Mouse (Mus musculus) myocyte (in vitro differentiated cells): ENCODE data around the gene Itgae. TPM values are rescaled to one million over a fixed set of nuclear protein-coding genes. Genes with fewer than 3 reads are reported as not detected.
A peak's percentile ranks its signal among the peaks of the same experiment; 100 is the strongest.

Experiments
- H3K27me3 ChIP-seq: one replicate; pipeline ENCODE4 v1.6.1; 2011; ENCODE audit not compliant: control insufficient read depth, insufficient read depth, insufficient read length
- H3K36me3 ChIP-seq: one replicate; pipeline ENCODE4 v1.6.1; 2011; ENCODE audit not compliant: control insufficient read depth, insufficient read depth
- H3K4me2 ChIP-seq: one replicate; pipeline ENCODE4 v1.6.1; 2011; ENCODE audit warnings: low read depth, control low read depth
- H3K4me3 ChIP-seq: one replicate; pipeline ENCODE4 v1.5.1; 2011; ENCODE audit warnings: mild to moderate bottlenecking, control low read depth, moderate library complexity
- H3K79me2 ChIP-seq: one replicate; pipeline ENCODE4 v1.6.1; 2011; ENCODE audit not compliant: control insufficient read depth, insufficient read depth
- H3ac ChIP-seq: one replicate; pipeline ENCODE4 v1.6.1; 2011; ENCODE audit not compliant: control insufficient read depth, insufficient read length
- CEBPB ChIP-seq: IDR thresholded peaks from 2 replicates; pipeline ENCODE4 v1.6.1; 2011; ENCODE audit warnings: mild to moderate bottlenecking, moderate library complexity; ENCODE audit not compliant: poor library complexity, insufficient read depth, severe bottlenecking
- E2F4 ChIP-seq: IDR thresholded peaks from one replicate; pipeline ENCODE4 v1.6.1; 2011; ENCODE audit warnings: mild to moderate bottlenecking, control low read depth, moderate library complexity; ENCODE audit not compliant: insufficient read depth
- MAX ChIP-seq: IDR thresholded peaks from one replicate; pipeline ENCODE4 v1.6.1; 2011; ENCODE audit warnings: low read depth, mild to moderate bottlenecking, control low read depth
- MYOD1 ChIP-seq, 3 experiments: IDR thresholded peaks; one replicate each; pipeline ENCODE4 v1.6.1; 2011; ENCODE audit warnings: control low read depth in 2 of 3, low read depth in 2 of 3, mild to moderate bottlenecking in 2 of 3, moderate library complexity in 1 of 3; ENCODE audit not compliant: insufficient read length in 2 of 3, control insufficient read depth in 1 of 3
- MYOG ChIP-seq, 3 experiments: IDR thresholded peaks; one replicate each; pipeline ENCODE4 v1.6.1; 2011; ENCODE audit warnings: control low read depth in 2 of 3, low read depth in 2 of 3, mild to moderate bottlenecking in 2 of 3; ENCODE audit not compliant: insufficient read length in 2 of 3, control insufficient read depth in 1 of 3, insufficient read depth in 1 of 3
- POLR2A ChIP-seq: IDR thresholded peaks from one replicate; pipeline ENCODE4 v1.6.1; 2011; ENCODE audit warnings: low read depth, mild to moderate bottlenecking, control low read depth, moderate library complexity; ENCODE audit not compliant: insufficient read length
- POLR2AphosphoS2 ChIP-seq: IDR thresholded peaks from one replicate; pipeline ENCODE4 v1.6.1; 2011; ENCODE audit warnings: low read depth, control low read depth; ENCODE audit not compliant: insufficient read length
- REST ChIP-seq: IDR thresholded peaks from one replicate; pipeline ENCODE4 v1.6.1; 2011; ENCODE audit warnings: mild to moderate bottlenecking, control low read depth, moderate library complexity; ENCODE audit not compliant: insufficient read depth, insufficient read length
- SRF ChIP-seq: IDR thresholded peaks from one replicate; pipeline ENCODE4 v1.6.1; 2011; ENCODE audit warnings: low read depth; ENCODE audit not compliant: control insufficient read depth, insufficient read length
- TCF12 ChIP-seq: IDR thresholded peaks from one replicate; pipeline ENCODE4 v1.6.1; 2011; ENCODE audit warnings: mild to moderate bottlenecking, control low read depth; ENCODE audit not compliant: poor library complexity, insufficient read depth, severe bottlenecking
- TCF3 ChIP-seq: IDR thresholded peaks from one replicate; pipeline ENCODE4 v1.6.1; 2011; ENCODE audit warnings: low read depth, control low read depth; ENCODE audit not compliant: insufficient read length
- USF1 ChIP-seq: IDR thresholded peaks from one replicate; pipeline ENCODE4 v1.6.1; 2011; ENCODE audit warnings: low read depth, mild to moderate bottlenecking, control low read depth, moderate library complexity
- polyA plus RNA-seq: library from polyadenylated mRNA; unstranded; fragments of >200 nt; fragmentation: generic; extraction: Trizol; gene quantifications from one replicate; pipeline ENCODE4 v1.2.1, GENCODE M21; 2012; ENCODE audit warnings: missing spikeins

Gene Itgae
- polyA plus RNA-seq, 1 experiment, result 0.06 TPM

DNA sequence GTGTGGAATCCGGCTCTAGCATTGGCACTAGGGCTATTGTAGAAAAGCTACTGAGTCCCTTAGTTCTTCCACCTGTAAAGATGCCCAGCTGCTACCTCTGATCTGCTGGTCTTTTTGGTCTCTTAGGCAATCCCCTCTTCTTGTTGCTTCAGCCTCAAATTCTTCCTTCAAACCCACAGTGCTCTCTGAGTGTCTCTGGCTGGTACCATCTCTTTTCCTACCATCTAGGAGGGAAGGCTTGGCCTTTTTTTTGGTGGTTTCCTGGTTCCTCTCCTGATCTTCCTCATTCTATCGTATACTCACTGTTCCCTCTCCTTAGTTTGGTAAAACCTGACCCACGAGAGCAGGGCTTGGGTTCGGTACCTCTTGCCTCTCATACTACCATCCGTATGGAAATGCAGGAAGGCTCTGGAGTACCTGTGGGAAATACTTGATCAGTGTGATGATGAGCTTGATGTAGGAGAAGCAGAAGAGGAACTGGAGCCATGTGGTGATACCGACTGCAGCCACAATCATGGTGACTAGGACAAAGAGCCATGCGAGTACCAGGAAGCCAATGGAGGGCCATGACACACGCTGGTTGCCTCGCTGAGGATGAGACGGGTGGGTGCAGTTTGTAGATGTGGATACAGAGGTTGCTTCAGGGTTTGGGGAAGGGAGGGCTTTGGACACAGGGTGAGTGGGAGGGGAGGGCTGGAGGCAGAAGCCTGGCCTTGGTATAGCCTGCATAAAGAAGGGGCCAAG lies 95.7 kb downstream of the Itgae start:
- TF ChIP-seq POLR2AphosphoS2 (peak; percentile 52), USF1 (no peak)
- Histone ChIP-seq H3ac (no peak overlapping the region), H3K79me2 (no peaks in the 10 kb centered on the region), H3K27me3 (no peaks in the 10 kb centered on the region), H3K36me3 (peaks cover 29% of the 10 kb centered on the region), H3K4me3 (no peak overlapping the region), H3K4me2 (no peak overlapping the region)

- Histone ChIP-seq H3K27me3 (no peaks in the 10 kb centered on the region), H3K36me3 (peaks cover 29% of the 10 kb centered on the region), H3K4me2 (no peak overlapping the region), H3ac (no peak overlapping the region), H3K79me2 (no peaks in the 10 kb centered on the region), H3K4me3 (no peak overlapping the region)
- no peak for TF ChIP-seq MYOD1 (IDR thresholded peaks at IDR 0.05; ENCODE audit: control insufficient read depth in 1 of 3, insufficient read length in 2 of 3, low read depth in 2 of 3)
- TF ChIP-seq SRF, result no peak
- no peak for TF ChIP-seq CEBPB
- no peak for TF ChIP-seq E2F4
- TF ChIP-seq POLR2A, result no peak
- TF ChIP-seq USF1, result no peak
- TF ChIP-seq MYOG (IDR thresholded peaks at IDR 0.05; ENCODE audit: control insufficient read depth in 1 of 3, insufficient read depth in 1 of 3, insufficient read length in 2 of 3, low read depth in 2 of 3), result no peak
These were observed 96.8 kb downstream of the Itgae start for GRCm38 (mm10) chr11:73187231-73187630.

DNA sequence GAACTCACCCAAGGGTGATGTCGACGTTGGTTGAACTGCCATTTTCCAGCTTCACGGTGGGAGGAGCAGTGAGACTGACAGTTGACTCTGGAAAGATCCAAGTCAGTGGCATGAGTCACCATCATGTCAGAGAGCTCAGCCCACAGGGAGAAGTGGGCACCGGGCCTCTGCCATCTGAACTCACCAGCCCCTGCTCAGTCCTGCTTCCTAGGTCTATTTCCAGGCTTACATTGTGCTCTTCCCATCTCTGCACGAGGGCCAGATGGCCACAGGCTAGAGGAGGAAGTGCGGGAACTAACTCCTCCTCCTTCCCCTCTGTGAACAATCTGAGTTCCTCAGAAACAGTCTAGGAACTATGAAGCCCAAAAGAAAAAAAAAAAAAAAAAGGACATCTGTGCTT lies 102.7 kb downstream of the Itgae start:
- no peak overlapping the region for H3ac ChIP-seq
- TF ChIP-seq POLR2AphosphoS2 (no peak), MYOG (IDR thresholded peaks at IDR 0.05; ENCODE audit: control insufficient read depth in 1 of 3, insufficient read depth in 1 of 3, insufficient read length in 2 of 3, low read depth in 2 of 3) (no peak), TCF12 (no peak), MYOD1 (IDR thresholded peaks at IDR 0.05; ENCODE audit: control insufficient read depth in 1 of 3, insufficient read length in 2 of 3, low read depth in 2 of 3) (no peak), E2F4 (no peak), REST (no peak), SRF (no peak), MAX (no peak), TCF3 (no peak), CEBPB (no peak), POLR2A (no peak)
- H3K4me2 ChIP-seq, result peak overlapping the region; percentile 42
- peaks cover 9% of the 10 kb centered on the region for H3K36me3 ChIP-seq
- H3K27me3 ChIP-seq, result no peaks in the 10 kb centered on the region
- no peak overlapping the region for H3K4me3 ChIP-seq
- H3K79me2 ChIP-seq, result no peaks in the 10 kb centered on the region

DNA sequence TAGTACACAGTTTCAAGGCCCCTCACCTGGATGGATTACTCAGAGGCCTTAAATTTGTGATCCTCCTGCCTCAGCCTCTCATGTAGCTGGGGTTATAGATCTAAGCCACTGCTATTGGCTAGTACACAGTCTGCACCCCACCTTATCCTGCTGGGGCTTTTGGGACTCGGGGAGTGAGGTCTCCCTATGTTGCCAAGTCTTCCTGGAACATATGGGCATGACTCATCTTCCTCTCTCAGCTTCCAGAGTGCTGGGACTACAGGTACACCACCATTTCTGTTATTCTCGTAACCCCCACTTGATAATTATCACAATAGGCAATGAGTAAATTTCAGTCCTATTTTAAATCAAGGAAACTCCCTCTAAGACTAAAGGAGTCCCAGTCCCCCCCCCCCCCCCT lies 104.1 kb downstream of the Itgae start:
- Histone ChIP-seq H3K27me3 (no peaks in the 10 kb centered on the region), H3K36me3 (peaks cover 8% of the 10 kb centered on the region), H3K4me2 (no peak overlapping the region), H3ac (no peak overlapping the region), H3K79me2 (no peaks in the 10 kb centered on the region), H3K4me3 (no peak overlapping the region)
- TF ChIP-seq MYOG (IDR thresholded peaks at IDR 0.05; ENCODE audit: control insufficient read depth in 1 of 3, insufficient read depth in 1 of 3, insufficient read length in 2 of 3, low read depth in 2 of 3) (no peak), POLR2AphosphoS2 (no peak), TCF3 (no peak), POLR2A (no peak), REST (no peak), SRF (no peak), TCF12 (no peak), CEBPB (no peak), USF1 (no peak), MAX (no peak), E2F4 (no peak), MYOD1 (IDR thresholded peaks at IDR 0.05; ENCODE audit: control insufficient read depth in 1 of 3, insufficient read length in 2 of 3, low read depth in 2 of 3) (no peak)

Other genes with a start within 250 kb of the Itgae start
- 26.1 TPM for gene Atp2a3, start 129.4 kb upstream of the Itgae start, polyA plus RNA-seq
- 0.24 TPM for gene P2rx1, start 91.5 kb upstream of the Itgae start, polyA plus RNA-seq
- 3.3 TPM for gene Camkk1, start 71.6 kb upstream of the Itgae start, polyA plus RNA-seq
- 3.5 TPM for gene Ncbp3, start 42.8 kb upstream of the Itgae start, polyA plus RNA-seq
- 3.3 TPM for gene Haspin, start 47.7 kb downstream of the Itgae start, polyA plus RNA-seq
- 3.5 TPM for gene P2rx5, start 69.8 kb downstream of the Itgae start, polyA plus RNA-seq
- 68.2 TPM for gene Emc6, start 86.5 kb downstream of the Itgae start, polyA plus RNA-seq
- 85.2 TPM for gene Tax1bp3, start 86.5 kb downstream of the Itgae start, polyA plus RNA-seq
- gene Ctns, start 108.5 kb downstream of the Itgae start, polyA plus RNA-seq, result 11.6 TPM
- gene Shpk, start 108.9 kb downstream of the Itgae start, polyA plus RNA-seq, result 1.3 TPM
- 0.17 TPM for gene Trpv1, start 143.7 kb downstream of the Itgae start, polyA plus RNA-seq
- 0.05 TPM for gene Trpv3, start 176.8 kb downstream of the Itgae start, polyA plus RNA-seq
- gene Aspa, start 239.0 kb downstream of the Itgae start, polyA plus RNA-seq, result 5.3 TPM
- gene Gm49340, start 239.2 kb downstream of the Itgae start, polyA plus RNA-seq, result not detected
- not detected for gene Spata22, start 239.2 kb downstream of the Itgae start, polyA plus RNA-seq